Mouse (Mus musculus) olfactory bulb, adult 2 months (tissue): ENCODE measurements around the gene Tmc4.

Experiments
- CTCF ChIP-seq: fragments of 200-500 bp; IDR thresholded peaks from 2 replicates; pipeline ENCODE4 v1.5.1; 2012; ENCODE audit warnings: low read depth, mild to moderate bottlenecking, low read length, moderate library complexity; ENCODE audit not compliant: insufficient read depth
- POLR2A ChIP-seq: fragments of 200-500 bp; IDR thresholded peaks from 2 replicates; pipeline ENCODE4 v1.6.1; 2012; ENCODE audit warnings: mild to moderate bottlenecking, low read depth, low read length, moderate library complexity; ENCODE audit not compliant: insufficient read depth

DNA sequence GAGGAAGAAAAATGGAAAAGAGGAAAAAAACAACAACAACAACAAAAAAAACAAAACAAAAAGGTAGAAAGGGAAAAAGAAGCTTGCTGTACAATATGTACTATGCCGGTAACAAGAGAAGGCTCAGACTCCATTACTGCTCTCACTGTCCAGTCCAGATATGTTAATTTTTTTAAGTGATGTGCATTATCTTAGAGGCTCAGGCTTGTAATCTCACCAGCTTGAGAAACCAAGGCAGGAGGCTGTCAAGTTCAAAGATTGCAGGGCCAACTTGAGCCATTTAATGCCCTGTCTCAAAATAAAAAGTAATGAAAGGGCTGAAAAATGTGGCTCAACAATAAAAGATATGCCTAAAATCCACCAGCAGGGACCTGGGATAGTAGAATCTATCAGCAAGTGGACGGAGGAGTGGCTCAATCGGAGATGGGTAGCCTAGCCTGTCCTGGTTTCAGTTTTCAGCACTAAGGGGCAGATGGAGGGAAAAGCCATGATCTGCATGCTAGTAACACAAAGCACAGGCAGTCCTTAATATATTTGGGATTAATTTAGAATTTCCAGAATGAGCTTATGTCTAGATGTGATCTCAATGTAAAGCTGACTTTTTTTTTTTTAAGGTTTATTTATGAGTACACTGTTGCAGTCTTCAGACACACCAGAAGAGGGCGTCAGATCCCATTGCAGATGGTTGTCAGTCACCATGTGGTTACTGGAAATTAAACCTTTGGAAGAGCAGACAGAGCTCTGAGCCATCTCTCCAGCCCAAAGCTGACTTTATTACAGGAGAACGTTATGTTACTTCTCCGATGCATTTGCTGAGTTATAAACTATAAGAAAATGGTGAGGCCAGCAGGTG, 60.7 kb downstream of the Tmc4 start:
- TF ChIP-seq CTCF: no peak
- TF ChIP-seq POLR2A: no peak
